Mouse (Mus musculus): ENCODE data around the gene Mars.

Gene Mars

GRCm38 (mm10) chr10:127311476-127312355 is at the start of gene Mars:
TSS of gene Mars (minus strand) at chr10:127311786.
- DNase-seq = peak; percentile 96

GRCm38 (mm10) chr10:127360714-127361113 is 49.1 kb upstream of the Mars start:
- no peak for DNase-seq

GRCm38 (mm10) chr10:127355336-127355735 is 43.8 kb upstream of the Mars start:
- no peak for DNase-seq

GRCm38 (mm10) chr10:127353909-127354895 is 42.6 kb upstream of the Mars start, which contains the start of gene Inhbe:
TSS of gene Inhbe (minus strand) at chr10:127354411.
- peak; percentile 29 for DNase-seq

- DNase-seq = no peak
Observed at GRCm38 (mm10) chr10:127352766-127353165, 41.2 kb upstream of the Mars start.

GRCm38 (mm10) chr10:127352187-127352586 is 40.6 kb upstream of the Mars start:
- DNase-seq = peak; percentile 28

GRCm38 (mm10) chr10:127351719-127352118 is 40.1 kb upstream of the Mars start:
- no peak for DNase-seq

GRCm38 (mm10) chr10:127351285-127351595 is 39.7 kb upstream of the Mars start:
- no peak for DNase-seq

GRCm38 (mm10) chr10:127350594-127351284 is 39.2 kb upstream of the Mars start:
- peak; percentile 84 for DNase-seq

GRCm38 (mm10) chr10:127349810-127350209 is 38.2 kb upstream of the Mars start:
- no peak for DNase-seq

- no peak for DNase-seq
Observed at GRCm38 (mm10) chr10:127348957-127349356, 37.4 kb upstream of the Mars start.

- DNase-seq = no peak
Observed at GRCm38 (mm10) chr10:127346173-127346572, 34.6 kb upstream of the Mars start.

- DNase-seq = no peak
Observed at GRCm38 (mm10) chr10:127343029-127343428, 31.4 kb upstream of the Mars start.

- peak; percentile 81 for DNase-seq
Observed at GRCm38 (mm10) chr10:127341891-127342639, 30.5 kb upstream of the Mars start, which contains the start of gene Gli1. TSS of gene Gli1 (minus strand) at chr10:127341974.

GRCm38 (mm10) chr10:127341360-127341690 is 29.7 kb upstream of the Mars start:
- DNase-seq = no peak

- no peak for DNase-seq
Observed at GRCm38 (mm10) chr10:127340577-127341359, 29.2 kb upstream of the Mars start.

GRCm38 (mm10) chr10:127339683-127340576 is 28.3 kb upstream of the Mars start:
- peak; percentile 72 for DNase-seq

GRCm38 (mm10) chr10:127338930-127339682 is 27.5 kb upstream of the Mars start:
- peak; percentile 92 for DNase-seq

GRCm38 (mm10) chr10:127337536-127338099 is 26.0 kb upstream of the Mars start:
- DNase-seq = no peak
